Mouse (Mus musculus): ENCODE results near the gene Stat1. TPM values are rescaled to one million over a fixed set of nuclear protein-coding genes. Genes with fewer than 3 reads are reported as not detected.

Stat1 gene
- total RNA-seq (2015) (137 and 153 TPM in 2 replicates), total RNA-seq (2017) (137 and 148 TPM in 2 replicates)

DNA sequence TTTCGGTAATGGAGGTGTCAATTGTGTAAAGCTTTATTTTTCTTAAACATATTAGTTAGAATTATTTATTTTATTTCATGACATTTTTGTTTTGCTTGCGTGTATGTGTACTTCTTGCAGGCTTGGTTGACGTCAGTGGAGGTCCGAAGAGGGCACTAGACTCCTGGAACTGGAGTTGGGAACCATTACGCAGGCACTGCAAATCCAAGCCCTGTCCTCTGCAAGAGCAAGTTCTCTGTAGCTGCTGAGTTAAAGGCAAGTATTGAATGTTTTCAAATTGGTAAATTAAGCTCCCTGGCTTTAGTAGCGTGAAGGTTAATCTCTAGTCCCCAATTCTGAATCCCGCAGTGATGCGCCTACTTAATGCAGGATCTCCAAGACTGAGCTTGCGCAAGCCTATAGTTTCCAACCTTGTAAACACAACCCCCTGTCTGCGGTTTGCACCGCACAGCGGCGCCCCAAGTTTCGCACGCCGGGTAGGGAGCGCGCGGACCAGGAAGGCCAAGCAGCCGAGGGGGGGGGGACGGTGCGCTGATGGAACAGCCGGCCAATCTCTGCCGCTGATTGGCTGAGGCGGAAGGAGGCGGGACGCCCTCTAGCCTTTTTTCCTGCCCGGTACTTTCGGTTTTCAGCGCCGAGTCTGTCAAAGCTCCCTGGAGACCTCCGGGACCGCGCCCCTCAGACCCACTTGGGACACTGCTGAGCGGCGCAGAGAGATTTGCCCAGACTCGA lies at the start of gene Stat1:
TSS of gene Stat1 (plus strand) at position 581 of the 732 bp plus-strand sequence.
- peak; percentile 98 for ATAC-seq (ENCODE audit: poor library complexity, severe bottlenecking)

DNA sequence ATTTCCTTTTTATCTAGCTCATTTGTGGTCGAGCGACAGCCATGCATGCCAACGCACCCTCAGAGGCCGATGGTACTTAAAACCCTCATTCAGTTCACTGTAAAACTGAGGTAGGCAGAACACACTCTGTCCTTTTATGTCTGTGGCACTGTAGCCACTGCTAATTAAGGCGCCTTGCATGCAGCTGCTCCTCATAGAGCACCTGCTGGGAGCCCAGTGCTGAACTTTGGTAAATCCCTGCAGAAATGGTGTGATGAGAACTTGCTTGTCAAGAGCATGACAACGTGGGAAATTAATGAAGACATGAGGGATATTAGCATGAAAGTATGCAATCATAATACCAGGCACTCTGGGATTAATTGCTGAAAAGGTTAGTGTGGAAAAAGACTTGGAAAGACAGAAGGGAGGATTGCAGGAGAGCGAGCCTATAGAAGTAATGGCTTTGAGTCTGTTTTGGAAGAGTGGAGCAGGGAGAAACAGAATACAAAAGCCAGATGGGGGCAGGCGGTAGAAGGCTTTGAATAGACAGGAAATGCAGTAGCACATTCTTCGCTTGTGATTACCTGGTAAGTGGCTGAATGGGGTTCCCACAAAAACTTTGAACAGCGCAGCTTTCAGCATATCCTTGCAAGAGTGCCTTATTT lies 39.4 kb upstream of the Stat1 start:
- ATAC-seq (ENCODE audit: poor library complexity, severe bottlenecking), result no peak

DNA sequence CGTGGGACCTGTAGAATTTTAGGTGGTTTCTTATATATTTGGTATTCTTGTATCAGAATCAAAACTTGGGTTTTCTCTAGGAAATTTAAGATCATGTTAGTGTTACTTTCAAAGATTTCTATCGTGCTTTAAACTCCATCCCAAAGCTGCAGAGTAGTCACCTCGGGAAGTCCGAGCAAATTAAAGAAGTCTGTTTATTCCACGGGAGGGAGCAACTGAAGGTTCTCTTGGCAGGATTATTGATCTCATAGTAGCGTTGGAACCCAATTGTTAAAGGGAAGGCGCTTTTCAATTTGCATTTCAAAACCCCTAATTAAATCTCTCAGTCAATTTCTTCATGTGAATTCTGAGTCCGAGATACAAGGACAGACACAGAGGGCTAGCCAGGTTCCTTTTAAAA lies 38.9 kb upstream of the Stat1 start:
- ATAC-seq (ENCODE audit: poor library complexity, severe bottlenecking), result no peak

GRCm38 (mm10) chr1:52086236-52086635 lies 33.0 kb upstream of the Stat1 start:
- no peak; the same call in 1 of the 2 replicates for ATAC-seq (ENCODE audit: poor library complexity, severe bottlenecking)

DNA sequence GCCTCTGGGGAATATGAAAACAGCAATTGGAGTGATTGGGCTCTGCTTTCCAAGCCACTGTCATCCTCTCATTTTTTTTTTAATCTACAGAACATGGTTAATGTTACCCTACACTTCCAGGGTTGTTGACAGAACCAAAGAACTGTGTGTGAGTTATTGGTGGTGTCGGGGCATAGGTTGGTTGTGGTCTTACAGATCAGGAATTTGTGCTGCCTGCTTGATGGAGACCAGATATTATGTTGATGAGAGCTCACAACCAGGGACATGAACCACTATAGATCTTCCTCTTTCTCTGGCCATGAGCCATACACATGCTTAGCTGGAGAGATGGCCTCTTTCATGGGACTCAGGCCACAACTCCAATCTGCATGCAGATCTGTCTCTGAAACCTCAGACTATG lies 32.1 kb upstream of the Stat1 start:
- ATAC-seq (ENCODE audit: poor library complexity, severe bottlenecking), result no peak

GRCm38 (mm10) chr1:52088634-52089033 lies 30.6 kb upstream of the Stat1 start:
- ATAC-seq (ENCODE audit: poor library complexity, severe bottlenecking), result no peak

DNA sequence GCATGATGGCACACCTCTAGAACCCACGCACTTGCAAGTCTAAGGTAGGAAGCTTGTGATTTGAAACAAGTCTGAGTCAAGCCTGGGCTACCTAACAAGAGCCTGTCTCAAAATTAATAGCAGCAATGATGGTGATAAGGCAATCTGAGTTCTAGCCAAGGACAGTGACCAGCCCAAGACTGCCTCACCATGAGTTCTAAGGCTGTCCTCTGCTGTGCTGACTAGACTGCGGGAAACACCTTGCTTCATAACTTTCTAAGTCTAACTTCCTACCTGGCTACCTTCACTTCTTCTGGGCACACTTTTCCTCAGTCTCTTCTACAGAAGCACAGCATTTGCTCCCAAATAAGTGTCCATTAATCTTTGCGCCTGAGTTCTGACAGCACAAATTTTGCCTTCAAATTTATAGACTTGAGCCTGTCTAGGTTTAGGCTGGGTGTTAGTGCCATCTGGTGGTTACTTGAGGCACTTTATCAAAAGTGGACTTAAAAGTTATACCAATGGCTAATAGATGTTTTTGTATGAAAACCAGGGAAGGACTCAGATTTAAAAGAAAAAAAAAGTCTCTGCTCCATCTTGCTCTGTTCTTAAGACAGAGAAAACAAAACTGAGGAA lies 20.5 kb upstream of the Stat1 start:
- peak; percentile 83 for ATAC-seq (ENCODE audit: poor library complexity, severe bottlenecking)

DNA sequence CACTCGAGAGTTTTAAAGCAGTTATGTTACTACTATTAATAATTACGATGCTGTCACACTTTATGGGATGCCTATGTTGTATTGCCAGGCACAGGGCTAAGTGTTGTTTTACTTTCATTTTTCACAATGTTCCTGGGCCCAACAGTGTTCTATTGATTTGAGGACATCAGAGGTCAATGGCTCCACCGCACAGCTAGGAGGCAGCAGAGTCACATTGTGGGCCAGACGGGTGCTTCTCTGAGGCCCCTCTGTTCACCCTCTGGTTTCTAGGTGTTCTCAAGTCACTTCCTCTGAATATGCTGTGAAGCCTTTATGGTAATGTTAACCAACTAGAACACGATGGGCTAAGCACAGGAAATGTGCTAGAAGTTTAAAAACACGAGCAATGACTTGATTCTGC lies 18.7 kb upstream of the Stat1 start:
- peak; percentile 80 for ATAC-seq (ENCODE audit: poor library complexity, severe bottlenecking)

DNA sequence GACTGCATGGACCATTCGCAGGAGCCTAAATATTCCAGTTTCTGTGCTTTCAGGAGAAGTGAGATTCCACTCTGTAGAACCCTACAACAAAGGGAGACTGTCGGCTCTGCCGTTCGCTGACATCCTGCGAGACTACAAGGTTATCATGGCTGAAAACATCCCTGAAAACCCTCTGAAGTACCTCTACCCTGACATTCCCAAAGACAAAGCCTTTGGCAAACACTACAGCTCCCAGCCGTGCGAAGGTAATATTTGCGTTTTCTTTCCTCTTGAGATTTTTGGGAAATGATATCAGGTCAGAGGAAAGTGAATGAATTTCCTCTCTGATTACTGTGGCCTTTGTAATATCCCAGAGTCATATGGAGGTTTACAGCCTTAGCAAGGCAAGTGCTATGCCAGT lies 16.4 kb upstream of the Stat1 start:
- ATAC-seq (ENCODE audit: poor library complexity, severe bottlenecking), result no peak

GRCm38 (mm10) chr1:52107206-52107605 lies 12.0 kb upstream of the Stat1 start:
- no peak for ATAC-seq (ENCODE audit: poor library complexity, severe bottlenecking)

GRCm38 (mm10) chr1:52111217-52111616 lies 8.0 kb upstream of the Stat1 start:
- no peak for ATAC-seq (ENCODE audit: poor library complexity, severe bottlenecking)

- ATAC-seq (ENCODE audit: poor library complexity, severe bottlenecking), result no peak
These were observed 6.9 kb upstream of the Stat1 start for GRCm38 (mm10) chr1:52112301-52112700.

GRCm38 (mm10) chr1:52113067-52113665 lies 6.1 kb upstream of the Stat1 start:
- ATAC-seq (ENCODE audit: poor library complexity, severe bottlenecking), result no peak

DNA sequence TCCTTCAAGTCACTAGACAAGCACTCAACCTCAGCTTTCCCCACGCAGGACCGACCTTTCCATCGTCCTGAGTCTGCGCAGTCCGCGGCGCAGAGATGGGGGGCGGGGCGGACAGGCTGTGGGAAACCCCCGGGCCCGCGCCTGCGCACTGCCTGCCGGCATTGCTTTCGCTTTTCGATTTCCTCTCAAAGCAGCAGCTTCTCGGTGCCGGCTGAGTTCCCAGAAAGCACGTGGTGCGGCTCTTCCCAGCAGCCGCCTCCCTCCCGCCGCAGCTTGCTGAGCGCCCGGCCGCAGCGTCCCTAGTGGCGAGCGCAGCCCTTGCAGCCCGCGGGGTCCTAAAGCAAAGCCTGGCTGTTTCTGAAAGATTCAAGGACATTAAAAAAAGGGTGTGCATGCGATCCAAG lies 5.6 kb upstream of the Stat1 start:
- ATAC-seq (ENCODE audit: poor library complexity, severe bottlenecking), result peak; percentile 100

- ATAC-seq (ENCODE audit: poor library complexity, severe bottlenecking), result no peak
These were observed 2.8 kb upstream of the Stat1 start for GRCm38 (mm10) chr1:52116441-52116840.

DNA sequence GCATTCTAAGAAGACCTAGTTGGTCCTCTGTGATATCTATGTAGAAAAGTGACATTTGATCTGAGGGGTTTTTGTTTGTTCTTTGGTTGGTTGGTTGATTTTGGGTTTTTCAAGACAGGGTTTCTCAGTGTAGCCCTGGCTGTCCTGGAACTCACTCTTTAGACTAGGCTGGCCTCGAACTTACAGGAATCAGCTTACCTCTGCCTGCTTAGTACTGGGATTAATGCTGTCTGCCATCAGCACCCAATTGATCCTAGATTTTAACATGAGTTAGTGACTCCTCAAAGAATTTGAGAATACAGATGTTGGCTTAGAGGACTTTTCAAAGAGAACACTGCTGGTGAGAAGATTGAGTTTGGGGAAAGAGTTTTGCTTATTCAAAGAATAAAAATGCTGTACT lies 1.5 kb upstream of the Stat1 start:
- ATAC-seq (ENCODE audit: poor library complexity, severe bottlenecking), result no peak

GRCm38 (mm10) chr1:52119691-52120090 lies 451 bp downstream of the Stat1 start:
- peak; percentile 36; the same call in 1 of the 2 replicates for ATAC-seq (ENCODE audit: poor library complexity, severe bottlenecking)

DNA sequence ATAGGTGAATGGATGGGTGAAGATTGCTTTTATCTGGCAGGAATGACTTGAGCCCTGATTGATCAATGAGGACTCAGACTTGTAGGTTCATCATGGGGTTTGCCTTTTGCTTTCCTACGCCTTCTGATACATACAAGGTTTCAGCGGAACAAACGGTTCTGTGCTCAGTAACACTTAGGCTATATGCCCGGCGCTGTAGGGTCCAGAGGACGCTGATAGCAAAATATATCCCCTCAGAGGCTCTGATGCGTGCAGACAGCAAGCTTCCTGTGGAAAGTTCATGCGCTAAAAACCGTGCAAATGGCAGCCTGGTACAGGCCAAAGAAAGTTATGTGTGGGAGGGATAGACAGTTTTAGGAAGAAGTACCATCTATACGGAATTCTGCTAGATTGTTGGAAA lies 951 bp downstream of the Stat1 start:
- no peak for ATAC-seq (ENCODE audit: poor library complexity, severe bottlenecking)

- ATAC-seq (ENCODE audit: poor library complexity, severe bottlenecking), result no peak
These were observed 1.8 kb downstream of the Stat1 start for GRCm38 (mm10) chr1:52121052-52121451.

- ATAC-seq (ENCODE audit: poor library complexity, severe bottlenecking), result peak; percentile 71
These were observed 5.6 kb downstream of the Stat1 start for GRCm38 (mm10) chr1:52124818-52125217.

DNA sequence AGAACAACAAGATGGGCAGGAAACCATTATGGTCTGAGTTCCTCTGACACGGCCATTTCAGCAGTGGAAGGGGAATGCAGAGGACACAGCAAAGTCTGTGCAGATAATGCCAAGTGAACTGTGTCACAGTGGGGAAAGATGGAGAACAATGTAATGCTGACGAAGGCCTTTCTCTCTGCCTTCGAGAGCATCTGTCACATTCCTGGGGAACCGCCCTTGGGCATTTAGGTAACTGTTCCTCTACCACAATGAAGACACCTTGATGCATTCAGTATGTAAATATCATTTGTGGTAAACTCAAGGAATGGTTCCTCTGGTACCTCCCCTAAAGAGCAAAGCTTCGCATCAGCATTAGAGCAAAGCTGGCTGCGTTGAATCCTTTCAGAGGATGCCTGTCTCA lies 8.1 kb downstream of the Stat1 start:
- no peak for ATAC-seq (ENCODE audit: poor library complexity, severe bottlenecking)

DNA sequence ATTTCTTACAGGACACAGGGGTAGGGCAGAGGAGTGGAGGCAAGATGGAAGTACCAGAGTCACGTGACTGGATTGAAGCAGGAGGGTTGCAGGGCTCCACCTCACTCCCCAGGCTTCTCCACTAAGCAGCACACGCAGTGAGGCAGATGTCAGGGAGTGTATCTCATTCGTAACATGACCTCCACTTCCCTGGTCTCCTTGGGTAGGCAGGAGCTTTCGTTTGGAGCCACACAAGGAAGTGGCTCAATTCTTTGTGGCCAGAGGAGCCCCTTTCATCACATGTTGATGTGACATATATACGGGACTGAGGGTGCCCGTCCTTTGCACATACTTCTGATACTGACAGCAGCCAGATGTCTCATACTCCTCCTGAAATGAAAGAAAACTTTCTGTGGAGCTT lies 10.6 kb downstream of the Stat1 start:
- peak; percentile 91 for ATAC-seq (ENCODE audit: poor library complexity, severe bottlenecking)

All from megakaryocyte, adult 5-6 weeks (primary cell).